Mouse (Mus musculus) kidney, postnatal 0 days (tissue): ENCODE results near the gene Kcnk13. TPM values are rescaled to one million over a fixed set of nuclear protein-coding genes. Genes with fewer than 3 reads are reported as not detected.

ENCODE experiments used
- ATAC-seq: fragments of 200-750 bp; cut with Nextera tagmentation; replicated peaks from 2 replicates; pipeline ENCODE4 v1.8.0; 2017; ENCODE audit warnings: low read depth, moderate number of reproducible peaks, moderate TSS enrichment, moderate library complexity; ENCODE audit not compliant: low FRiP score
- DNase-seq: peaks from one replicate; pipeline ENCODE4 v3.0.0-alpha.2; 2016; ENCODE audit warnings: low spot score
- H3K27ac ChIP-seq: fragments of 300-500 bp; sonication (generic); 2 replicates; pipeline ENCODE4 v1.5.1; 2014; ENCODE audit warnings: mild to moderate bottlenecking
- H3K27me3 ChIP-seq: fragments of 300-500 bp; sonication (generic); 2 replicates; pipeline ENCODE4 v1.6.1; 2014; ENCODE audit warnings: low read length, mixed read lengths; ENCODE audit not compliant: insufficient read depth
- H3K36me3 ChIP-seq: fragments of 300-500 bp; sonication (generic); 2 replicates; pipeline ENCODE4 v1.6.1; 2014; ENCODE audit warnings: low read length, mixed read lengths; ENCODE audit not compliant: insufficient read depth
- H3K4me1 ChIP-seq: fragments of 300-500 bp; sonication (generic); replicated peaks from 2 replicates; pipeline ENCODE4 v1.6.1; 2014; ENCODE audit warnings: antibody characterized with exemption, low read length, mixed read lengths; ENCODE audit not compliant: insufficient read depth
- H3K4me2 ChIP-seq: fragments of 300-500 bp; sonication (generic); 2 replicates; pipeline ENCODE4 v1.6.1; 2014; ENCODE audit warnings: mild to moderate bottlenecking, low read length, moderate library complexity, mixed read lengths
- H3K4me3 ChIP-seq: fragments of 300-500 bp; sonication (generic); replicated peaks from 2 replicates; pipeline ENCODE4 v1.5.1; 2014; ENCODE audit warnings: low read depth, low read length
- H3K9ac ChIP-seq: fragments of 300-500 bp; sonication (generic); 2 replicates; pipeline ENCODE4 v1.6.1; 2014; ENCODE audit warnings: low read depth, low read length
- H3K9me3 ChIP-seq: fragments of 300-500 bp; sonication (generic); replicated peaks from 2 replicates; pipeline ENCODE4 v1.6.1; 2016; ENCODE audit warnings: low read length, inconsistent platforms, mixed read lengths
- CTCF ChIP-seq: IDR thresholded peaks from 2 replicates; pipeline ENCODE4 v1.5.1; 2016; ENCODE audit warnings: antibody characterized with exemption, low read depth, mild to moderate bottlenecking, moderate library complexity
- WGBS: fragments of 180-500 bp; shearing (Covaris S2); extraction: QIAGEN DNeasy Blood & Tissue Kit; methylation state at CpG from one replicate; pipeline ENCODE4 v1.1.7; 2014; 5-methylcytosine and 5-hydroxymethylcytosine counted together
- polyA plus RNA-seq: library from polyadenylated mRNA; unstranded; fragments of >200 nt; fragmentation: Nextera tagmentation; extraction: Ambion mirVana; gene quantifications from 2 replicates; pipeline ENCODE4 v1.2.1, GENCODE M21; 2015

The Kcnk13 gene
- polyA plus RNA-seq, 1 experiment from 2014 or later, result 0.16 TPM

DNA sequence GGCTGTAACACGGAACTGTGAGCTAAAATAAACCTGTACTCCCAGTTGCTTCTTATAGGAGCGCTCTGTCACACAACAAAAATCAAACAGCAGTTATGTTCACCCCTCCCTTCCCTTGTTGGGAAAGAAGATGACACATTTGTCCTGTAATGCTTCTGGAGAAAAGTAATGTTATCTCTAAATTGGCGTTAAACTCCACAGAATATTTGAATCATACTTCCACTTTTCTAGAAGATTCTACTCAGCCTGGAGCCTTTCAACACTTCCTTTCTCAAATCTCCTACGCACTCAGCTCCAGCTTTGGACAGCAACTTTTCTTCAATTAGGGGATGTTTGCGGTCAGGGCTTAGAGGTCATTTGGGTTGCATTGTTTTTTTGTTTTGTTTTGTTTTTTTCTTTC lies 125.0 kb downstream of the Kcnk13 start:
- TF ChIP-seq CTCF, result no peak
- no peak overlapping the region for H3K4me2 ChIP-seq
- H3K36me3 ChIP-seq, result no peaks in the 10 kb centered on the region
- no peaks in the 10 kb centered on the region for H3K27me3 ChIP-seq
- H3K9ac ChIP-seq, result no peak overlapping the region
- ATAC-seq (no peak), DNase-seq (no peak)
- no peak overlapping the region for H3K4me3 ChIP-seq
- no peaks in the 10 kb centered on the region for H3K9me3 ChIP-seq
- no peak overlapping the region for H3K27ac ChIP-seq
- WGBS, result 80% methylated on average over 5 of the region's 5 CpGs
- H3K4me1 ChIP-seq, result peaks cover 4% of the 10 kb centered on the region; the same call in 1 of the 2 replicates

DNA sequence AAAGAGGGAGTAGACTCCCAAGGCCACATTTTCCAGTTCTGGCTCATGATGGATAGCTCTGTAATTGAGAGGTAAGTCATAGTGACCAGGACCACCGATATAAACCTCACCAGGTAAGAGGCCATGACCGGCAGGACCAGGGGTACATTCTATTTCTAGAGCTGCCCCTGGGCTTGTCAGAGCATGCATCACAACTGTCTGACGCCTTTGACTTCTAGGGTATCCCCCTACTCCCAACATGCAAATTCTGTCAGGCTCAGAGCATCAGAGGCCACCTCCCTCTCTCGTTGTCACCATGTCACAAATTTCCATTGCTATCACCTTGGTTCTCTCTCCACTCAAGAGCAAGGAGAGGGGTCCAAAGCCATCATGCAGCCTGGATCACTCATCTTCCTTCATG lies 126.5 kb downstream of the Kcnk13 start:
- H3K9ac ChIP-seq, result no peak overlapping the region
- no peak for TF ChIP-seq CTCF
- no peaks in the 10 kb centered on the region for H3K4me1 ChIP-seq
- no peaks in the 10 kb centered on the region for H3K36me3 ChIP-seq
- H3K27ac ChIP-seq, result no peak overlapping the region
- no peaks in the 10 kb centered on the region for H3K27me3 ChIP-seq
- no peak for ATAC-seq
- 86% methylated on average over 4 of the region's 4 CpGs for WGBS
- DNase-seq, result no peak
- no peaks in the 10 kb centered on the region for H3K9me3 ChIP-seq
- no peak overlapping the region for H3K4me3 ChIP-seq
- no peak overlapping the region for H3K4me2 ChIP-seq

DNA sequence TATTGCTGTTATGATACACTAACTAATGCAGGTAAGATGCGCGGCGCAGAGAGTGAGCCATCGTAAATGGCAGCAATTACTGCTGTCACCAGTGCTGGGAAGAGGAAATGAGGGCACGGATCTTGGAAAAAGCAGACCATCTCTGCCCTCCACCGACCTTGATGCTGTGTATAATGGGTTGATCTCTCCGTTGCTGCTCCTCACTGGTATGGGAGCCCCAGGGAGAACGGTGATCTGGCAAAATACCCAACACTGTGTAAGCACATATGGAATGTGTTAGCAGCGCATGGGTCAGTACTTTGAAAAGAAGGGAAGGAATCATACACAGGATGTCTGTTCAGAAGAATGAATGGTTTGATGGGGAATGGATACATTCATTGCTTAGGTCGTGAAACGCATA lies 128.7 kb downstream of the Kcnk13 start:
- WGBS, result 82% methylated on average over 11 of the region's 11 CpGs
- Histone ChIP-seq H3K9me3 (no peaks in the 10 kb centered on the region), H3K4me1 (no peaks in the 10 kb centered on the region), H3K4me3 (no peak overlapping the region), H3K4me2 (no peak overlapping the region), H3K9ac (no peak overlapping the region), H3K27me3 (no peaks in the 10 kb centered on the region), H3K36me3 (no peaks in the 10 kb centered on the region), H3K27ac (no peak overlapping the region)
- no peak for TF ChIP-seq CTCF
- DNase-seq (no peak), ATAC-seq (no peak)

DNA sequence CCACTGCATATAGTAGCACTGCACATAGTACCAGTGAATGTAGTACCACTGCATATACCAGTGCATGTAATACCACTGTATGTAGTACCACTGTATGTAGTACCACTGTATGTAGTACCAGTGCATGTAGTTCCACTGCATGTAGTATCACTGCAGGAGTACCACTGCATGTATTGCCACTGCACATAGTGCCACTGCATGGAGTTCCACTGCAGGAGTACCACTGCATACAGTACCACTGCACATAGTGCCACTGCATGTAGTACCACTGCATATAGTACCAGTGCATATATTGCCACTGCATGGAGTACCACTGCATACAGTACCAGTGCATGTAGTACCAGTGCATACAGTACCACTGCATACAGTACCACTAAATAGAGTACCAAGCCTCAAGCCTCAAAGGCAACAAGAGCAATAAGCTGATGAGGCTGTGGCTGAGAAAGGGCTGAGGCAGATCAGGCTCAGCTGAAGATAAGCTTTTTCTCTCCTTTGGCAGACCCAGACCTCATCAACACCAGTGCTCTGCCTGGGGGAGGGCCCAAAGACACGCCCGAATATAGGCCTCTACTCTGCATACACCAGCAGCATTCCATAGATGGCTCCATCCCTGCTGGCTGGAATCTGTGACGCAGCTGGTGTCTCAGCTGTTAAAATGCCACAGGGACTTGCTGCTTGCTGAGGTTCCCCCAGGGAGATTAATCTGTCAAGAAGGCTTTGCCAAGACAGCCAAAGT lies 135.8 kb downstream of the Kcnk13 start:
- Histone ChIP-seq H3K27ac (no peak overlapping the region), H3K4me1 (no peaks in the 10 kb centered on the region), H3K4me3 (no peak overlapping the region), H3K27me3 (no peaks in the 10 kb centered on the region), H3K4me2 (no peak overlapping the region), H3K9ac (no peak overlapping the region), H3K9me3 (no peaks in the 10 kb centered on the region), H3K36me3 (no peaks in the 10 kb centered on the region)
- DNase-seq, result no peak
- TF ChIP-seq CTCF, result no peak
- no peak for ATAC-seq
- WGBS, result 60% methylated on average over 3 of the region's 3 CpGs

DNA sequence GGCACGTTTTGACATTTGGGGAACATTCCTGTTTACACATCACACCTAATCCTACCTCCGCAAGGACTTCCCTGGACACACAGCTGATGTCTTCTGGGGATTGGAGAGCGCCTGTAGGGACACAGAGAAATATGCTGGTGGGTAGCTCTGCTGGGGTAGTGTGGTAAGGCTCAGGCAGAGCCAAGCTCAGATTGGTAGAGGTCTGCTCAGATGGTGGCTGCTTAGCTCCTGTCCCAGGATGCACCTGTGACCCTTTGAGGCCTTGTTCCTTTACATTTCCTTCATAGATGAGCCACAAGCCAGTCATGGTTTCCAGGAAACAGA lies 136.4 kb downstream of the Kcnk13 start:
- no peak overlapping the region for H3K27ac ChIP-seq
- DNase-seq, result no peak
- H3K36me3 ChIP-seq, result no peaks in the 10 kb centered on the region
- no peak for TF ChIP-seq CTCF
- no peak overlapping the region for H3K4me3 ChIP-seq
- ATAC-seq, result no peak
- H3K9ac ChIP-seq, result no peak overlapping the region
- H3K9me3 ChIP-seq, result no peaks in the 10 kb centered on the region
- 66% methylated on average over 3 of the region's 3 CpGs for WGBS
- no peak overlapping the region for H3K4me2 ChIP-seq
- H3K4me1 ChIP-seq, result no peaks in the 10 kb centered on the region
- H3K27me3 ChIP-seq, result no peaks in the 10 kb centered on the region

DNA sequence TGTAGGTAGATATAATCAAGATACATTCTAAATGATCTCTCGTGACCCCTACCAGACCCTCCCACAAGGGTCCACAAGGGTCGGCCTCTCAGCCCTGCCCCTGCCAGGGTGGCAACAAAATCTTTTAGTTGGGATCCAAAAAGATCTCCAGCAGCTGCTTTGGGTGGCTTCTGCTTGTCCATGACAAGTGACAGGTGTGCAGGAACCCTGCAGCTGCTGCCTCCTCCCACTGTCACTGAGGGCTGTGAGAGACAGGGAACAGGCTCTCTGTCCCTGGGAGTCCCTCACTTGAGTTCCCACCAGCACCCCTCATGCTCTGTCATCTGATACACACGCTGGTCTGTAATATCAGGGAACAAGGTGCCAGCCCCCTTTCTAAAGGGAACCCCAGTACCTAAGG lies 137.4 kb downstream of the Kcnk13 start:
- WGBS, result 61% methylated on average over 3 of the region's 3 CpGs
- H3K4me1 ChIP-seq, result no peaks in the 10 kb centered on the region
- no peaks in the 10 kb centered on the region for H3K27me3 ChIP-seq
- no peak overlapping the region for H3K9ac ChIP-seq
- H3K4me2 ChIP-seq, result no peak overlapping the region
- ATAC-seq (no peak), DNase-seq (no peak)
- no peaks in the 10 kb centered on the region for H3K36me3 ChIP-seq
- TF ChIP-seq CTCF, result no peak
- H3K4me3 ChIP-seq, result no peak overlapping the region
- no peak overlapping the region for H3K27ac ChIP-seq
- no peaks in the 10 kb centered on the region for H3K9me3 ChIP-seq

DNA sequence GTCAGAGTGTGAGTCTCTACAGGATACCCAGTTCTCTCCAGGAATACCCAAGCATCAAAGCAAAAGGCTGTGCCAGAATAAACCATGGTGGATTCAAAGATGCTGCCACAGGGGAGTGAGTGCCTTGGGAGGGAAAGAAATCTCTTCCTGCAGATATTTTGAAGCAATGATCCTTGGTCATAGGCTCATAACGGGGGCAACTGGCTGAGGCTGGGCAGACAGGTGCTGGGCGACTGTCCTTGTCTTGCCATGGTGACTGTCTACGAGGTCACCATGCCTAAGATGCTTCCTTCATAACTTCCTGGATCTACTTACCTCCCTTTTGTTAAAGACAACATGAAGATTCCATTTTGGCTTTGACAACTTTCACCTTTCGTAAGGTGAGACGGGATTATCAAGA lies 140.2 kb downstream of the Kcnk13 start:
- Histone ChIP-seq H3K4me3 (no peak overlapping the region), H3K27ac (no peak overlapping the region), H3K9ac (no peak overlapping the region), H3K4me2 (no peak overlapping the region), H3K9me3 (no peaks in the 10 kb centered on the region), H3K4me1 (no peaks in the 10 kb centered on the region), H3K27me3 (no peaks in the 10 kb centered on the region), H3K36me3 (no peaks in the 10 kb centered on the region)
- WGBS, result 90% methylated on average over 5 of the region's 5 CpGs
- no peak for TF ChIP-seq CTCF
- DNase-seq, result no peak
- no peak for ATAC-seq
